Mouse (Mus musculus) embryonic facial prominence, embryonic 14.5 days (tissue): ENCODE data around the gene Blvra. TPM values are rescaled to one million over a fixed set of nuclear protein-coding genes. Genes with fewer than 3 reads are reported as not detected.
"Not testable (repeated sequence)": the region's sequence is repeated elsewhere in the genome, so short reads cannot be mapped to it uniquely, and the experiment has no call there.

Experiments used
- ATAC-seq: fragments of 200-750 bp; cut with Nextera tagmentation; 2 replicates; pipeline ENCODE4 v1.8.0; 2017; ENCODE audit warnings: low read depth, moderate number of reproducible peaks, moderate TSS enrichment
- DNase-seq: peaks from one replicate; pipeline ENCODE4 v3.0.0-alpha.2; 2015; ENCODE audit warnings: low spot score
- H3K27ac ChIP-seq: fragments of 300-500 bp; sonication (generic); replicated peaks from 2 replicates; pipeline ENCODE4 v1.5.1; 2014; ENCODE audit warnings: low read depth, mild to moderate bottlenecking, low read length, moderate library complexity
- H3K27me3 ChIP-seq: fragments of 300-500 bp; sonication (generic); replicated peaks from 2 replicates; pipeline ENCODE4 v1.6.1; 2014; ENCODE audit warnings: low read length; ENCODE audit not compliant: control insufficient read depth, insufficient read depth
- H3K36me3 ChIP-seq: fragments of 300-500 bp; sonication (generic); 2 replicates; pipeline ENCODE4 v1.6.1; 2014; ENCODE audit warnings: low read length, mixed read lengths; ENCODE audit not compliant: control insufficient read depth, insufficient read depth
- H3K4me1 ChIP-seq: fragments of 300-500 bp; sonication (generic); 2 replicates; pipeline ENCODE4 v1.6.1; 2014; ENCODE audit warnings: antibody characterized with exemption, low read length; ENCODE audit not compliant: control insufficient read depth, insufficient read depth
- H3K4me2 ChIP-seq: fragments of 300-500 bp; sonication (generic); 2 replicates; pipeline ENCODE4 v1.6.1; 2014; ENCODE audit warnings: low read depth, mild to moderate bottlenecking, low read length, moderate library complexity, mixed read lengths
- H3K4me3 ChIP-seq: fragments of 300-500 bp; sonication (generic); 2 replicates; pipeline ENCODE4 v1.5.1; 2014; ENCODE audit warnings: low read depth, mild to moderate bottlenecking, low read length
- H3K9ac ChIP-seq: fragments of 300-500 bp; sonication (generic); 2 replicates; pipeline ENCODE4 v1.6.1; 2014; ENCODE audit warnings: low read depth, mild to moderate bottlenecking, low read length, moderate library complexity, mixed read lengths
- H3K9me3 ChIP-seq: fragments of 300-500 bp; sonication (generic); 2 replicates; pipeline ENCODE4 v1.6.1; 2016; ENCODE audit warnings: low read length; ENCODE audit not compliant: control insufficient read depth
- WGBS: fragments of 180-500 bp; shearing (Covaris S2); extraction: QIAGEN DNeasy Blood & Tissue Kit; methylation state at CpG from one replicate; pipeline ENCODE4 v1.1.7; 2014; 5-methylcytosine and 5-hydroxymethylcytosine counted together
- polyA plus RNA-seq: library from polyadenylated mRNA; unstranded; fragments of >200 nt; fragmentation: Nextera tagmentation; extraction: Ambion mirVana; gene quantifications from 2 replicates; pipeline ENCODE4 v1.2.1, GENCODE M21; 2014

The Blvra gene
- polyA plus RNA-seq, 1 experiment from 2014 or later: 46.0 TPM

- no peaks in the 10 kb centered on the region for H3K9me3 ChIP-seq
- 0 out of 2 replicates have a peak, but pooled peaks cover 6% of the 10 kb centered on the region for H3K36me3 ChIP-seq
- DNase-seq (no peak), ATAC-seq (no peak)
- H3K4me2 ChIP-seq: no peak overlapping the region
- no peak overlapping the region for H3K4me3 ChIP-seq
- no peaks in the 10 kb centered on the region for H3K4me1 ChIP-seq
- H3K27ac ChIP-seq: no peak overlapping the region
- H3K9ac ChIP-seq: no peak overlapping the region
- 77% methylated on average over 9 of the region's 9 CpGs for WGBS
- no peaks in the 10 kb centered on the region for H3K27me3 ChIP-seq
These were observed 7.1 kb downstream of the Blvra start for GRCm38 (mm10) chr2:127077611-127078010.

DNA sequence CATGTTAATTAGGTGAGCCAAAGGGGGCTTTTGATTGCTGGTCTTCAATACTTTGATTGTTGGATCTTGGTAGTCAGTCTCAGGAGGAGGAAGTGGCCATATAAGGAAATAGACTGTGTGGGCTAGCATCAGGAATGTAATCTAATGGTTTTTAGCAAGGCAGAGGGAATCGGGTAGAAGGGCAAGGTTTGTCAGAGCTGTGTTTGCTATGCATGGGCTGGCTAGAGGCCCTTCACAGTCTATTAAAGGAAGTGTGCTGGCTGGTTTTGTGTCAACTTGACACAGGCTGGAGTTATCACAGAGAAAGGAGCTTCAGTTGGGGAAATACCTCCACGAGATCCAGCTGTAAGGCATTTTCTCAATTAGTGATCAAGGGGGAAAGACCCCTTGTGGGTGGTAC lies 8.6 kb downstream of the Blvra start:
- H3K9ac ChIP-seq, H3K9me3 ChIP-seq, DNase-seq, H3K4me1 ChIP-seq, H3K27ac ChIP-seq, H3K36me3 ChIP-seq, ATAC-seq, H3K4me2 ChIP-seq, H3K4me3 ChIP-seq, H3K27me3 ChIP-seq: not testable (repeated sequence)
- WGBS: 55% methylated on average over 2 of the region's 2 CpGs

DNA sequence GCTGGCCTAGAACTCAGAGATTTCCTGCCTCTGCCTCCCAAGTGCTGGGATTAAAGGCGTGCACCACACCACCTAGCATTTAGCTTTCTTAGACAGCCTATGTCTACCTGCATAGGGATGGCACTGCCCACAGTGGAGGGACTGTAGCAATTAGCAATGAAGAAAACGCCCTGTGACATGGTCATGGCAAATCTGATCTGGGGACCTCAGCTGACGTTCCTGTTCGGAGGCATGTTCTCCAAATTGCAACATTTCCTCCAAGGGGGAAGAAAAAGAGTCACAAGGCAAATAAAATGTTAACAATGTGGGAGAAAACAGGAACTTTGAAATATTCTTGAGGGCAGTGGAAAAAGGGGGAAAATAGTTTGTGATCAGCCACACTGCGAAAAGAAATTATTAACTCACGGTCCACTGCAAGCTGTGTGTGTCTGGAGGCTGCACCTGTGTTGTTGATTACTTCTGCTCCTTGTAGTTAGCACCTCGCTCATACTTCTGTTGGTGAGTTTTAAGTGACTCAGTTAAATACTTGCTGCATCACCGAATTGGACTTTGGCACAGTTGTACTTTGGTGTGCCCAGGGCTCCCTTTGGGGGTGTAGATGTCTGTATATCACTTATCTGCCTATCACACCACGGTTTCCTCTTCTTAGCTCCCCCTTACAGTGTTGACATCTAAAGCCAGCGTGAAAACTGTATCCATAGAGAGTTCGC lies 9.6 kb downstream of the Blvra start:
- H3K27me3 ChIP-seq: no peaks in the 10 kb centered on the region
- DNase-seq (no peak), ATAC-seq (no peak)
- H3K4me3 ChIP-seq: no peak overlapping the region
- H3K4me1 ChIP-seq: no peaks in the 10 kb centered on the region
- no peaks in the 10 kb centered on the region for H3K9me3 ChIP-seq
- H3K4me2 ChIP-seq: no peak overlapping the region
- H3K9ac ChIP-seq: no peak overlapping the region
- WGBS: 85% methylated on average over 11 of the region's 11 CpGs
- H3K36me3 ChIP-seq: 0 out of 2 replicates have a peak, but pooled peaks cover 6% of the 10 kb centered on the region
- H3K27ac ChIP-seq: no peak overlapping the region

DNA sequence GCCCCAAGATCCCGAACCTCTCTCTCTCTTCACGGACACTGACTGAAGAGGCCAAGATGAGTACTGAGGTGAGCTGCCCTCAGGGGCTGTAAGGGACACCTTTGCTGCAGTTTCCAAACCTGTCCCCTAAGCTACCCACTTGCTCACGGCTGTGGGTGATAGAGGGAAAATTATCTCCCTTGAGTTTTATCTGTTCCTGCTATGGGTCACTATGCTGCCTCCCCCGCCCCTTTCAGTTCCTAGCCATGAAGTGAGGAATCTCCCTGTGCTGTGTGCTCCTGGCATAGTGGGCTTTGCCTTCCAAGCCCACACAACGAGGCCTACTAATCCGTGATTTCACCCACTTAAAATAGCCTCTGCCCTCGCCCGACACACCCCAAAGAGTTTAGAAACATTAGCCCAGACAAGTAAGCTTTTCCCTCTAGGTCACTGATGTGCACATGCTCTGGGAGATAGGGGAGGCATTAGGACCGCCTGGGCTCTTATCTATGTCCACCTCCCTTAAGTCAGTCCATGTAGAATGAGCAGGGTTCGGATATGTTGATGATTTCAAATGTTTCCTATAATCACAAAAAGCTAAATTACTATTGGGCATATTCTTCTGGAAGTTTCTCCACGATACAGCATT lies 10.2 kb downstream of the Blvra start:
- H3K9me3 ChIP-seq: no peaks in the 10 kb centered on the region
- WGBS: 93% methylated on average over 11 of the region's 11 CpGs
- H3K4me3 ChIP-seq: no peak overlapping the region
- ATAC-seq (no peak), DNase-seq (no peak)
- H3K36me3 ChIP-seq: 0 out of 2 replicates have a peak, but pooled peaks cover 6% of the 10 kb centered on the region
- no peaks in the 10 kb centered on the region for H3K27me3 ChIP-seq
- no peak overlapping the region for H3K27ac ChIP-seq
- no peaks in the 10 kb centered on the region for H3K4me1 ChIP-seq
- no peak overlapping the region for H3K9ac ChIP-seq
- no peak overlapping the region for H3K4me2 ChIP-seq

- WGBS: 83% methylated on average over 5 of the region's 5 CpGs
- no peak overlapping the region for H3K4me2 ChIP-seq
- no peak overlapping the region for H3K9ac ChIP-seq
- H3K9me3 ChIP-seq: no peaks in the 10 kb centered on the region
- DNase-seq: no peak
- no peak for ATAC-seq
- no peaks in the 10 kb centered on the region for H3K27me3 ChIP-seq
- no peak overlapping the region for H3K4me3 ChIP-seq
- H3K27ac ChIP-seq: no peak overlapping the region
- 0 out of 2 replicates have a peak, but pooled peaks cover 12% of the 10 kb centered on the region for H3K36me3 ChIP-seq
- no peaks in the 10 kb centered on the region for H3K4me1 ChIP-seq
These were observed 15.8 kb downstream of the Blvra start for GRCm38 (mm10) chr2:127086235-127086634.

GRCm38 (mm10) chr2:127090151-127090550 lies 19.7 kb downstream of the Blvra start:
- H3K4me2 ChIP-seq, H3K27me3 ChIP-seq, H3K4me1 ChIP-seq, ATAC-seq, H3K9ac ChIP-seq, DNase-seq, H3K9me3 ChIP-seq, H3K27ac ChIP-seq, H3K4me3 ChIP-seq: not testable (repeated sequence)
- peaks cover 15% of the 10 kb centered on the region; the same call in 1 of the 2 replicates for H3K36me3 ChIP-seq

DNA sequence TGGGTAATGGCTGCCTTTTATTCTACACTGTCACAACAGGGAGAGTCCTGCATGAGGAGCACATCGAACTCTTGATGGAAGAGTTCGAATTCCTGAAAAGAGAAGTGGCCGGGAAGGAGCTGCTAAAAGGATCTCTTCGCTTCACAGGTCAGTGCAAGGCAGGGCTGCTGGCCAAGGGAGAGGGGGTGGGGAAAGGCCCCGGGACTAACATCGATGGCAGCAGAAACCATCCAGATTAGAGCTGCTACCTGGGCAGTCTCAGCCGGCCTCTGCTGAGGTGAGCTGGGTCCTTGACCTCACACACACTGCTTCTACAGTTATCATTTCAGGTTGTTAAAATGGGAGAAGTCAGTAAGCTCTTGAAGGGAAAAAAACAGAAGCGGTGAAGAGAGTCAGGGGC lies 21.5 kb downstream of the Blvra start:
- peaks cover 18% of the 10 kb centered on the region for H3K36me3 ChIP-seq
- ATAC-seq: no peak
- H3K4me1 ChIP-seq: no peaks in the 10 kb centered on the region
- no peaks in the 10 kb centered on the region for H3K27me3 ChIP-seq
- H3K4me2 ChIP-seq: no peak overlapping the region
- H3K9me3 ChIP-seq: no peaks in the 10 kb centered on the region
- no peak overlapping the region for H3K27ac ChIP-seq
- H3K9ac ChIP-seq: no peak overlapping the region
- DNase-seq: no peak
- WGBS: 71% methylated on average over 8 of the region's 8 CpGs
- H3K4me3 ChIP-seq: no peak overlapping the region

- H3K36me3 ChIP-seq: peaks cover 74% of the 10 kb centered on the region
- H3K4me1 ChIP-seq: no peaks in the 10 kb centered on the region
- H3K9me3 ChIP-seq: no peaks in the 10 kb centered on the region
- H3K4me3 ChIP-seq: no peak overlapping the region
- ATAC-seq: no peak
- WGBS: 91% methylated on average over 4 of the region's 4 CpGs
- no peak overlapping the region for H3K4me2 ChIP-seq
- no peak for DNase-seq
- no peak overlapping the region for H3K9ac ChIP-seq
- no peak overlapping the region for H3K27ac ChIP-seq
- no peaks in the 10 kb centered on the region for H3K27me3 ChIP-seq
These were observed 38.5 kb downstream of the Blvra start for GRCm38 (mm10) chr2:127108986-127109385.
